Mouse (Mus musculus) neural tube, embryonic 14.5 days (tissue): Measurements from ENCODE around the gene Gm21964. TPM values are rescaled to one million over a fixed set of nuclear protein-coding genes. Genes with fewer than 3 reads are reported as not detected.

Experiments
- ATAC-seq: fragments of 200-750 bp; cut with Nextera tagmentation; 2 replicates; pipeline ENCODE4 v1.8.0; 2017; ENCODE audit warnings: low read depth, mild to moderate bottlenecking, moderate TSS enrichment, moderate library complexity
- H3K27ac ChIP-seq: fragments of 300-500 bp; sonication (generic); 2 replicates; pipeline ENCODE4 v1.5.1; 2014; ENCODE audit warnings: low read depth, mild to moderate bottlenecking, control low read depth, low read length, moderate library complexity, mixed read lengths
- H3K27me3 ChIP-seq: fragments of 300-500 bp; sonication (generic); 2 replicates; pipeline ENCODE4 v1.6.1; 2014; ENCODE audit warnings: low read length; ENCODE audit not compliant: control insufficient read depth, insufficient read depth
- H3K36me3 ChIP-seq: fragments of 300-500 bp; sonication (generic); 2 replicates; pipeline ENCODE4 v1.6.1; 2014; ENCODE audit warnings: low read length, mixed read lengths; ENCODE audit not compliant: control insufficient read depth, insufficient read depth
- H3K4me1 ChIP-seq: fragments of 300-500 bp; sonication (generic); 2 replicates; pipeline ENCODE4 v1.6.1; 2014; ENCODE audit warnings: low read length; ENCODE audit not compliant: control insufficient read depth, insufficient read depth
- H3K4me2 ChIP-seq: fragments of 300-500 bp; sonication (generic); 2 replicates; pipeline ENCODE4 v1.6.1; 2014; ENCODE audit warnings: mild to moderate bottlenecking, low read depth, low read length, control low read depth
- H3K4me3 ChIP-seq: fragments of 300-500 bp; sonication (generic); 2 replicates; pipeline ENCODE4 v1.5.1; 2014; ENCODE audit warnings: low read depth, low read length, control low read depth, mixed read lengths
- H3K9ac ChIP-seq: fragments of 300-500 bp; sonication (generic); replicated peaks from 2 replicates; pipeline ENCODE4 v1.6.1; 2014; ENCODE audit warnings: low read depth, mild to moderate bottlenecking, control low read depth, low read length, mixed read lengths
- H3K9me3 ChIP-seq: fragments of 300-500 bp; sonication (generic); 2 replicates; pipeline ENCODE4 v1.6.1; 2016; ENCODE audit warnings: low read length; ENCODE audit not compliant: control insufficient read depth
- whole genome bisulfite sequencing: fragments of 180-500 bp; shearing (Covaris S2); extraction: QIAGEN DNeasy Blood & Tissue Kit; methylation state at CpG from one replicate; pipeline ENCODE4 v1.1.7; 2014; 5-methylcytosine and 5-hydroxymethylcytosine counted together
- polyA plus RNA-seq: library from polyadenylated mRNA; unstranded; fragments of >200 nt; fragmentation: Nextera tagmentation; extraction: Ambion mirVana; gene quantifications from 2 replicates; pipeline ENCODE4 v1.2.1, GENCODE M21; 2014

The Gm21964 gene
- not detected in 2 replicates for polyA plus RNA-seq

- Histone ChIP-seq H3K9ac (no peak within 1 kb of the TSS), H3K36me3 (no peaks in the 10 kb centered on the region), H3K4me1 (no peaks in the 10 kb centered on the region), H3K27ac (no peak within 1 kb of the TSS), H3K4me3 (no peak within 1 kb of the TSS), H3K9me3 (no peaks in the 10 kb centered on the region), H3K4me2 (no peak within 1 kb of the TSS), H3K27me3 (no peaks in the 10 kb centered on the region)
- 87% methylated on average over 12 of the region's 12 CpGs for WGBS
- no peak for ATAC-seq
These were observed at the start of gene Gm21964 for GRCm38 (mm10) chr8:110100907-110101306. TSS of gene Gm21964 (plus strand) at chr8:110101207.

DNA sequence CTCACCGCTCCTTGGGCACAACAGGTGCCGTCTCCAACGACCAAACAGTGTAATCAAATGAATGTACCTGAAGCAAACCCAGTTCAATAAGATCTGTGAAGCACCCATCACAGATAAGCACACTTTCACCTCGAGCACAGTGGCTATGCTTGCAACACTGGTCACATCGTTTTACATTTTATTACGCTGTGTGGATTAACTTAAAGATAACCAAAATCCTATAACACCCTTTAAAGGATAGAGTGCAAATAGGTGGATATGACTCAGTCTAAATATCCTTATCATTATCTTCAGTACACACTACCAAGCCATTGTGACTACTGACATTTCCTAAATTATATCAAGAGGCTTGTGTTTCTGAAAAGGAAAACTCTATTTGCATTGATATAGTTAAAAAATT lies 49.8 kb upstream of the Gm21964 start:
- Histone ChIP-seq H3K27ac (no peak overlapping the region), H3K9ac (no peak overlapping the region), H3K4me3 (no peak overlapping the region), H3K27me3 (no peaks in the 10 kb centered on the region), H3K4me1 (no peaks in the 10 kb centered on the region), H3K36me3 (no peaks in the 10 kb centered on the region), H3K9me3 (no peaks in the 10 kb centered on the region), H3K4me2 (no peak overlapping the region)
- 84% methylated on average over 6 of the region's 6 CpGs for WGBS
- ATAC-seq = no peak

DNA sequence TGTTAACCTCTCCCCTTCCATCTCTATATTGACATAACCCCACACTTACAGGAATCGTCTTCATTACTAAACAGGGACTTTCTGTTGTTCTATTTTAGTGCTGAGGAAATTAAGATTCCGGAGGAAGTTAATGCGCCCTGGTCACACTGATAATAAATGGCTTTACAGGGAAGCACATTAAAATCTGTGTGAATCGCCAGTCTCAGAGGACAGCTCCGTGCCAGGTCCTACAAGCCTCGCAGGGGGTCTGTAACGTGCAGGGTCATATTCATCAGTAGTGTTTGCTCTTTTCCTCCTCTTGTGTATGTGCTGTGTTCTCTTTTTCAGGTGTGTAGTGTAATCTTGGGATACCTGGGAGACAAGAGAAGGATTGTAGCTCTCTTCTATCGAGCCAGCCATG lies 42.8 kb upstream of the Gm21964 start:
- H3K4me1 ChIP-seq = no peaks in the 10 kb centered on the region
- no peak for ATAC-seq

DNA sequence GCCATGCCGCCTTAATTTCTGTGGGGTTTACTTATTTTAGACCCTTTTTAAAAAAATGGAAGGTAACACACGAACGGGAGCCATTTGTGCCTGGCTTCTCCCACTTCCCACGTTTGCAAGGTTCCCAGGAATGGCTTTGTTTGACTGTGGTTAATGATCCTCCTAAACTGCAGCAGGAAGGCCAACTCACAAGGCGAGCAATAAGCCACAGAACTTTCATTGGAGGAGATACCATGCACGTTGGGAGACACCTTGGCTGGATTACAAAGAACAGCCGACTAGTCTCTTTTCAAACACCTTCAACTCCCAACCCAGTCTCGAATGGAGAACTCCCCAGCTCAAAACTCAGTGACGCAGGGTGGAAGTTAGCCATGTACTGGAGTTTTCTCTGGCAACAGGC lies 36.8 kb upstream of the Gm21964 start:
- no peaks in the 10 kb centered on the region for H3K9me3 ChIP-seq
- no peak overlapping the region for H3K9ac ChIP-seq
- H3K27me3 ChIP-seq = no peaks in the 10 kb centered on the region
- H3K4me2 ChIP-seq = no peak overlapping the region
- H3K4me1 ChIP-seq = no peaks in the 10 kb centered on the region
- no peak overlapping the region for H3K27ac ChIP-seq
- ATAC-seq = no peak
- 72% methylated on average over 9 of the region's 9 CpGs for WGBS
- H3K36me3 ChIP-seq = no peaks in the 10 kb centered on the region
- no peak overlapping the region for H3K4me3 ChIP-seq

More for the DNA sequence above, 42.8 kb upstream of the Gm21964 start:
- Histone ChIP-seq H3K9ac (no peak overlapping the region), H3K27me3 (no peaks in the 10 kb centered on the region), H3K4me3 (no peak overlapping the region), H3K9me3 (no peaks in the 10 kb centered on the region), H3K4me2 (no peak overlapping the region), H3K36me3 (no peaks in the 10 kb centered on the region), H3K27ac (no peak overlapping the region)
- 56% methylated on average over 8 of the region's 8 CpGs for WGBS

- WGBS = 94% methylated on average over 18 of the region's 18 CpGs
- Histone ChIP-seq H3K4me1 (no peaks in the 10 kb centered on the region), H3K36me3 (no peaks in the 10 kb centered on the region), H3K9me3 (no peaks in the 10 kb centered on the region), H3K4me2 (no peak overlapping the region), H3K27ac (no peak overlapping the region), H3K9ac (no peak overlapping the region), H3K4me3 (no peak overlapping the region), H3K27me3 (no peaks in the 10 kb centered on the region)
- ATAC-seq = no peak
These were observed 36.2 kb upstream of the Gm21964 start for GRCm38 (mm10) chr8:110064606-110065365.

DNA sequence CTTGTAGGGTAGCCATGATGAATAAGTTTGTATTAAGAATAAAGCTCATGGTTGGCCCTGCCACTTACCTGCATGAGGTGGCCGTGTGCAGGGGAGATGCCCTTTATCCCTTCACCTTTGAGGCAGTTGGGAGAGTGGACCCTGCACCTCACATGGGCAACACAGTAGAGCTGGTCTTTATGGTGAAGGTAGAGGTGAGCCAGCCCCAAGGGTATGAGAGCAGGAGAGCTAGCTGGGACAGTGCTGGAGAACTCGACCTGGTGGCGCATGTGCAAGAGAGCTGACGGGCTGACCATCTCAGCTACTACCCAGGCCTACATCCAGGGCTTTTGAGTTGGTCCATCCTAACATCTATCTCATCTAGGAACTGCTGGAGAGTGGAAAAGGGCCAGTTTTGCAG lies 35.3 kb upstream of the Gm21964 start:
- Histone ChIP-seq H3K36me3 (no peaks in the 10 kb centered on the region), H3K4me3 (no peak overlapping the region), H3K9me3 (no peaks in the 10 kb centered on the region), H3K27me3 (no peaks in the 10 kb centered on the region), H3K9ac (no peak overlapping the region), H3K4me2 (no peak overlapping the region), H3K4me1 (no peaks in the 10 kb centered on the region), H3K27ac (no peak overlapping the region)
- WGBS = 89% methylated on average over 4 of the region's 4 CpGs
- no peak for ATAC-seq

GRCm38 (mm10) chr8:110069706-110070105 lies 31.3 kb upstream of the Gm21964 start:
- Histone ChIP-seq H3K4me1 (no peaks in the 10 kb centered on the region), H3K4me2 (no peak overlapping the region), H3K27ac (no peak overlapping the region), H3K9ac (no peak overlapping the region), H3K36me3 (no peaks in the 10 kb centered on the region), H3K4me3 (no peak overlapping the region), H3K27me3 (no peaks in the 10 kb centered on the region), H3K9me3 (no peaks in the 10 kb centered on the region)
- ATAC-seq = no peak
- WGBS = 89% methylated on average over 4 of the region's 4 CpGs

GRCm38 (mm10) chr8:110071600-110071999 lies 29.4 kb upstream of the Gm21964 start:
- Histone ChIP-seq H3K27me3 (no peaks in the 10 kb centered on the region), H3K4me2 (no peak overlapping the region), H3K27ac (no peak overlapping the region), H3K9ac (no peak overlapping the region), H3K36me3 (no peaks in the 10 kb centered on the region), H3K4me1 (no peaks in the 10 kb centered on the region), H3K4me3 (no peak overlapping the region), H3K9me3 (no peaks in the 10 kb centered on the region)
- ATAC-seq = no peak
- 16% methylated on average over 9 of the region's 9 CpGs for WGBS

DNA sequence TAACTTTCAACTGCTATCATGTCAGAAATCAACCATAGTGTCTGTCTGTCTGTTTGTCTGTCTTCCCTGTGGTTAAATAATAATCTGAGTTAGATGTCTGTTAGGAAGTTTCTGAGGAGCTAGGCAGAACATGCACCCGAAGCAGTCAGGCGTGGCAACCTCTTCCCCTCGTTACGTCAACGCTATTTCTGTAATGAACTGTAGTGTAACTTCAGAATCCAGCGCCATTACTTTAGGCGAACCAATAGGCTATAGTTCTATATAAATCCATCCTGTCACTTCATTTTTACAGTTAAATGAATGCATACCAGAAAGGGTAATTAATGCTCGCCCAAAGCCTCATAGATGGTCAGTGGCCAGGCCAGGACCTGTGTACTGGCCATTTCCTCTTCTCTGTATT lies 26.5 kb upstream of the Gm21964 start:
- ATAC-seq = no peak
- Histone ChIP-seq H3K4me2 (no peak overlapping the region), H3K36me3 (no peaks in the 10 kb centered on the region), H3K27ac (no peak overlapping the region), H3K9me3 (no peaks in the 10 kb centered on the region), H3K27me3 (no peaks in the 10 kb centered on the region), H3K4me1 (no peaks in the 10 kb centered on the region), H3K4me3 (no peak overlapping the region), H3K9ac (no peak overlapping the region)
- 88% methylated on average over 8 of the region's 8 CpGs for WGBS
